Mouse (Mus musculus): Measurements from ENCODE around the gene Atp10a. TPM values are rescaled to one million over a fixed set of nuclear protein-coding genes. Genes with fewer than 3 reads are reported as not detected.
"Not testable (repeated sequence)": the region's sequence is repeated elsewhere in the genome, so short reads cannot be mapped to it uniquely, and the experiment has no call there.

The Atp10a gene
- polyA plus RNA-seq, 1 experiment from 2014 or later: 2.4 TPM

DNA sequence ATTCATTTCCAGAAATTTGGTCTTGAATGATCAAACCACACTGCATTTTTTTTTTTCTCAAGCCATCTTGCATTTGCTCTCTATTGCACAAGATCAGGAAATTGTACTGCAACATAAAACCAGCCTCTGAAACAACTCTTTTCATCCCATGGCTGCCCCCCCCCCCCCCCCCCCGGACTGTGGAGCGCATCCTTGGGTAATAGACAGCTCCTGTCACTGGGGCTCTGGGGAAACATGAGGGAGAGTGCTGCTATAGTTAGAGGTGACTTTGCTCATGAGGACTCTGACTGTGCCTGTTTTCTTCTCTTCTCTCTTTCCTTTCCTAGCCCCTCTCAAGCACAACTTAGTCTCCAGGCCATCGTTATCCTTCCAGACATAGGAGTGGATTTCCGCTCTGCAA lies 131.6 kb downstream of the Atp10a start:
- H3K27ac ChIP-seq: no peak overlapping the region
- H3K27me3 ChIP-seq (ENCODE audit: poor library complexity, severe bottlenecking): no peaks in the 10 kb centered on the region
- H3K36me3 ChIP-seq (replicated peaks): peaks cover 4% of the 10 kb centered on the region; the same call in 1 of the 2 replicates
- WGBS: 60% methylated on average over 4 of the region's 4 CpGs
- no peak for DNase-seq (ENCODE audit: extremely low spot score, low spot score)
- H3K4me3 ChIP-seq: no peak overlapping the region
- peaks cover 15% of the 10 kb centered on the region for H3K4me1 ChIP-seq
- no peaks in the 10 kb centered on the region for H3K9me3 ChIP-seq

DNA sequence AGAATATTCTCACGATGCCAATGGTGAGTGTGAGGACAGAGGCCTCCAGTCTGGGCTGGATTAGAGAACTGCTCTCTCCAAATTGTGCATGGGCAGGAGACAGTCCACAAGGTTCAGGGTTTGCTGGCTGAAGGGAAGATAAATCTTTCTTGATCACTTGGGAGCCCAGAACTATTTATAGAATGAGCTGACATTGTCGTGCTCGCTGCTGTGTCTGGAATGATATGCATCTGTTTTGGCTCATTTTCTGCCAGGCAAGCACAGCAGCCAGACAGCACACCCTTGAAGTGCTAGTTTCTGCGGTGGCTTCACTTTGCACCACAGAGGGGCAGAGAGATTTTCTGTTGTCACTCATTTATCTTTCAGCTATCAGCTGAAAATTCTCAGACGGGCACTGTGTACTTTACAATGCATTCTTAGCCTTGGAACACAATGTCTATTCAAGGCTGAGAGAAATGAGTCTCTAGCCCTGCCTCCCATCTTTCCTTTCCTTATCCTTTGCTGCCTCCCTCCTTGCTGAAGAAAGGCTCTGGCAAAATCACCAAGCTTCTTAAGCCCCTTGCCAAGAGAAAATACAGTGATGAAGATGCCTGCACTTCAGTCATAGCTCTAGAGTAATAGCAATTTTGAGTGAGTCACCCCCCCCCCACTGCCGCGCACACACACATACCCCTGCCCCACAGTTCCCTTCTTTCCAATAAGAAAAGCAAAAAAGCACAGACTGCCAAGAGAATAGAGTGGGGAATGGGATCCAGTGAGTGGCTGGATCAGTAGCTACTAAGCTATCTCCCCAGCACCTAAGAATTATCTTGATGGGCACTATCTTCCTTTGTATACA lies 132.7 kb downstream of the Atp10a start:
- Histone ChIP-seq H3K36me3 (replicated peaks) (peaks cover 4% of the 10 kb centered on the region; the same call in 1 of the 2 replicates), H3K27ac (no peak overlapping the region), H3K9me3 (no peaks in the 10 kb centered on the region), H3K27me3 (ENCODE audit: poor library complexity, severe bottlenecking) (no peaks in the 10 kb centered on the region), H3K4me1 (peaks cover 15% of the 10 kb centered on the region), H3K4me3 (no peak overlapping the region)
- WGBS: 73% methylated on average over 7 of the region's 7 CpGs
- no peak for DNase-seq (ENCODE audit: extremely low spot score, low spot score)

DNA sequence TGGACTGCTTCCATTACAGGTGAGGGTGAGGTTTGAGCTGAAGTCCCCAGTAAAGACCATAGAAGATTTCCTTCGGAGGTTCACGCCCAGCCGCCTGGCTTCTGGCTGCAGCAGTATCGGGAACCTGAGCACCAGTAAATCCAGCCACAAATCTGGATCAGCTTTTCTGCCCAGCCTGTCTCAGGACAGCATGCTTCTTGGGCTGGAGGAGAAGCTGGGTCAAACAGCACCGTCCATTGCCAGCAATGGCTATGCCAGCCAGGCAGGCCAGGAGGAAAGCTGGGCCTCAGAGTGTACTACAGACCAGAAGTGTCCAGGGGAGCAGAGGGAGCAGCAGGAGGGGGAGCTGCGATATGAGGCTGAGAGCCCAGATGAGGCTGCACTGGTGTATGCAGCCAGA lies 141.3 kb downstream of the Atp10a start:
- H3K4me3 ChIP-seq: no peak overlapping the region
- no peak overlapping the region for H3K27ac ChIP-seq
- H3K36me3 ChIP-seq (replicated peaks): peaks cover 11% of the 10 kb centered on the region
- H3K27me3 ChIP-seq (ENCODE audit: poor library complexity, severe bottlenecking): no peaks in the 10 kb centered on the region
- DNase-seq (ENCODE audit: extremely low spot score, low spot score): no peak
- no peaks in the 10 kb centered on the region for H3K9me3 ChIP-seq
- WGBS: 89% methylated on average over 6 of the region's 6 CpGs
- no peaks in the 10 kb centered on the region for H3K4me1 ChIP-seq

GRCm38 (mm10) chr7:58800916-58801315 lies 144.9 kb downstream of the Atp10a start:
- Histone ChIP-seq H3K27me3 (ENCODE audit: poor library complexity, severe bottlenecking) (no peaks in the 10 kb centered on the region), H3K4me1 (no peaks in the 10 kb centered on the region), H3K36me3 (replicated peaks) (peaks cover 10% of the 10 kb centered on the region), H3K4me3 (no peak overlapping the region), H3K9me3 (no peaks in the 10 kb centered on the region), H3K27ac (no peak overlapping the region)
- no peak for DNase-seq (ENCODE audit: extremely low spot score, low spot score)
- WGBS: 89% methylated on average over 7 of the region's 7 CpGs

DNA sequence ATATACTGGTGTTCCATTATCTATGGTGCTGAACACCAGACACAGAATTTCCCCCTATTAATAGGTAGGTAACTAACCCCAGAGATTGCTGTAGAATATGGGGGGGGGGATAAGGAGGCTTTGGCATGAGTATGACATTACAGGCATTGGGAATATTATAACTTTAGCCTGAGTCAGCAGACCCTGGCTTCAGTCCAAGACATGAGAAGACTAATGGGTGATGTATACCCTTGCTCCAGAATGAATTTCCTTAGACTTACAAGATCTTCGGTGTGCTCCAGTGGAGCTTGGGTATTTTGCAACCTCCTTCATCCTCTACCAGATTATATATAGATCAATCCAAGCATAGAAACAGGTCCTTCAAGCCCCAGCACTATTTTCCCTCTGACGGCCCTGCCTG lies 145.8 kb downstream of the Atp10a start:
- H3K4me3 ChIP-seq: no peak overlapping the region
- H3K36me3 ChIP-seq (replicated peaks): peaks cover 10% of the 10 kb centered on the region
- H3K27me3 ChIP-seq (ENCODE audit: poor library complexity, severe bottlenecking): no peaks in the 10 kb centered on the region
- H3K4me1 ChIP-seq: no peaks in the 10 kb centered on the region
- no peak for DNase-seq (ENCODE audit: extremely low spot score, low spot score)
- no peaks in the 10 kb centered on the region for H3K9me3 ChIP-seq
- 85% methylated on average over 2 of the region's 2 CpGs for WGBS
- H3K27ac ChIP-seq: no peak overlapping the region

DNA sequence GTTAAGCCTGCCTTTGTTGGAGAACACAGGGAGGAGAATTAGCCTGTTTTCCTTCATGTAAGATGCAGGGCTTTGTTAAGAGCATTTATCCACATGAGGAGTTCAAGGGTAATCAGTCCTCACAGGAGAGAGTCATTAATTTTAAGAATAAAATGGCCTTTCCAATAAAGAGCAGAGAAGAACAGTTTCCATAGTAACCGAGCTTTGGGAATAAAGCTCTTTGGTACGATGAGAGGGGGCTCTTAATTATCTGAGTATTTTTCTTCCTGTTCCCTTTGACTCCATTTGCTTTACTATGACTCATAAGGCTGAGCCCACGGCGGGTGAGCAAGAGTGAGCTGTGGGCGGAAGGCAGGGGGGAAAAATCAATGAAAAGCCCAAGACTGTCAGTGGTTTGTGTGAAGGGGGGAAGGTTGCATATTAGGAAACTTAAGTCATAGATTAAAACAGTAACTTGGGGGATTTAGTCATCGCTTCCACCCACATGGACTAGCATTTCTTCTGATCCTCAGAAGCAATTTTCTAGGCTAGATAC lies 166.2 kb downstream of the Atp10a start:
- H3K4me1 ChIP-seq: peaks cover 25% of the 10 kb centered on the region
- 38% methylated on average over 6 of the region's 6 CpGs for WGBS

DNA sequence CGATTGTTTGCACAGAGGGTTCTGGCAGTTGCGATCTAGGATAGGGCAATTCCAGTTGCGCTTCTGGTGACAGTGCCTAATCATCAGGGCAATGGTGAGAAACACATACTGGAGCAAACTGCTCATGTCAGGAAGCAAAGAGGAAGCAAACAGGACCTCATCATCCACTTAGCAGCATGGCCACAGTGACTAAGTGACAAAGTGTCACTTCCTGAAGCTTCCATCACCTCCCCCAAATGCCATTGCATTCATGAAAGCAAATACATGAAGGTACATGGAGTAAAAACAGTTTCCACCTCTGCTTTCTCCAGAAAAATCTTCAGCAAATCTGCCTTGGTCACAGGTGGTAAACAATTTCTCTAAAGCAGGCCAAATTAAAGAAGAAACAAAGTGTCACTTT lies 168.7 kb downstream of the Atp10a start:
- Histone ChIP-seq H3K27ac (no peak overlapping the region), H3K9me3 (no peaks in the 10 kb centered on the region; the same call in 1 of the 2 replicates), H3K27me3 (ENCODE audit: poor library complexity, severe bottlenecking) (peaks cover 19% of the 10 kb centered on the region; the same call in 1 of the 2 replicates), H3K4me1 (peaks cover 25% of the 10 kb centered on the region), H3K36me3 (replicated peaks) (peaks cover 20% of the 10 kb centered on the region), H3K4me3 (no peak overlapping the region)
- WGBS: 95% methylated on average over 3 of the region's 3 CpGs
- no peak for DNase-seq (ENCODE audit: extremely low spot score, low spot score)

More for the DNA sequence above, 166.2 kb downstream of the Atp10a start:
- Histone ChIP-seq H3K9me3 (no peaks in the 10 kb centered on the region; the same call in 1 of the 2 replicates), H3K27ac (no peak overlapping the region), H3K27me3 (ENCODE audit: poor library complexity, severe bottlenecking) (peaks cover 19% of the 10 kb centered on the region; the same call in 1 of the 2 replicates), H3K36me3 (replicated peaks) (peaks cover 8% of the 10 kb centered on the region; the same call in 1 of the 2 replicates), H3K4me3 (no peak overlapping the region)
- no peak for DNase-seq (ENCODE audit: extremely low spot score, low spot score)

DNA sequence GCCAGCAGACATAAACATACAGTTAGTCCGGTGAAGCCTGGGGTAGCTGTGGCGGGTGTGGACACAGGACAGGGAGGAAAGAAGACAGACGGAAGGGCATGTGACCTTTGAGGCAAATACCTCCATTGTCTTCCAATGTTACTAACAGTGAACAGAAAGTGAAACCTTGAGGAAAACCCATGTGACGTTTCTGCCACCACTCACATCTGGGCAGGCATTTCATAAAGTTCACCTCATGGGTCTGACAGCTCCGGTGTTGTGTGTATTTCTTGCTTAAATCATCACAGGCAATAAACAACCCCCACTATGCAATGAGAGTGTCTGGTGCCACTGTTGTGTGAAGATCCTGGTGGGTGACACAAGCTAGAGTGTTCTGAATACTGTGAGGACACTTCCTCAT lies 173.1 kb downstream of the Atp10a start:
- H3K4me1 ChIP-seq: no peaks in the 10 kb centered on the region
- no peak for DNase-seq (ENCODE audit: extremely low spot score, low spot score)
- no peaks in the 10 kb centered on the region; the same call in 1 of the 2 replicates for H3K9me3 ChIP-seq
- H3K27ac ChIP-seq: no peak overlapping the region
- peaks cover 13% of the 10 kb centered on the region; the same call in 1 of the 2 replicates for H3K27me3 ChIP-seq (ENCODE audit: poor library complexity, severe bottlenecking)
- H3K36me3 ChIP-seq (replicated peaks): peaks cover 20% of the 10 kb centered on the region
- 78% methylated on average over 5 of the region's 5 CpGs for WGBS
- no peak overlapping the region for H3K4me3 ChIP-seq

GRCm38 (mm10) chr7:58836855-58837606 lies 181.1 kb downstream of the Atp10a start:
- DNase-seq (ENCODE audit: extremely low spot score, low spot score); H3K9me3 ChIP-seq; H3K27me3 ChIP-seq (ENCODE audit: poor library complexity, severe bottlenecking); H3K36me3 ChIP-seq (replicated peaks); H3K4me1 ChIP-seq; H3K4me3 ChIP-seq; H3K27ac ChIP-seq: not testable (repeated sequence)
- WGBS: 94% methylated on average over 32 of the region's 32 CpGs

DNA sequence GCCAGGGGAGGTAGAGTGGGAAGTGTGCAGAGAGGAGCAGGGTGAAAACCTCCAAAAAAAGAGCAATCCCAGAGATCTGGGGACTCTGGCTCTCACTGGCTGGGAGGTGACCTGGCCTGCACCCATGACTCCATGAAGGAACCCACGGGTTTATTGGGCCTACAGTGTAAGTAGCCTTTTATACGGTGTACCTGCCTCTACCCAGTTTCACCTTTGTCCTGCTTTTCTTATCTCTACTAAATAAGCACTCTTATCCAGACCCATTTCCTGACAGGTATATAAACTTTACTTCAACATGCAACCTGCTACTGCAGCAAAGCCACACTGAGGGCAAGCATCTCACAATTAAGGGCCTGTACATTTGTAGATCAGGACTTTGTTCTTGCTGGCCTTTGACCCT lies 184.4 kb downstream of the Atp10a start:
- no peak overlapping the region for H3K4me3 ChIP-seq
- H3K36me3 ChIP-seq (replicated peaks): no peaks in the 10 kb centered on the region
- no peak for DNase-seq (ENCODE audit: extremely low spot score, low spot score)
- H3K9me3 ChIP-seq: no peaks in the 10 kb centered on the region
- H3K27ac ChIP-seq: no peak overlapping the region
- H3K27me3 ChIP-seq (ENCODE audit: poor library complexity, severe bottlenecking): no peaks in the 10 kb centered on the region
- 74% methylated on average over 2 of the region's 2 CpGs for WGBS
- H3K4me1 ChIP-seq: peaks cover 28% of the 10 kb centered on the region

GRCm38 (mm10) chr7:58841066-58841465 lies 185.1 kb downstream of the Atp10a start:
- H3K36me3 ChIP-seq (replicated peaks): no peaks in the 10 kb centered on the region

DNA sequence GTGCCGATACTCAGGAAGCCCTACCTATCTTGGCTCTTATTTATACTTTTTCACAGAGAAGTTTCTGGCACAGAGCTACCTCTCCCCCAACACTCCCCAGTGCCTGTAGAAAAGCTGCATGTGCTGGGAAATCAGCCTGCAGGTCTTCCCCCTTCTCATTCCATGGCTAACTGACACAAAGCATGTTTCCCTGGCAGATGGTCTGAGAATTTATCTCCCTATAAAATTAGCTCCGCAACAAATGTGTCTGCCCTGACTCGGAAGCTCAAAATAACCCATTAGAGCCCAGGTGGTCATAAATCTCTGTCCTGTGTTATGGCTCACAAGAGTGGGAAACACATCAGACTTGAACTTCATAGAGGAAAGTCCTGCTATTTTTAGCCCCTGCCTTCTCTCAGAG lies 186.9 kb downstream of the Atp10a start:
- Histone ChIP-seq H3K9me3 (no peaks in the 10 kb centered on the region), H3K36me3 (replicated peaks) (no peaks in the 10 kb centered on the region), H3K27ac (peak overlapping the region; percentile 60; the same call in 1 of the 2 replicates), H3K4me3 (no peak overlapping the region), H3K4me1 (peaks cover 28% of the 10 kb centered on the region), H3K27me3 (ENCODE audit: poor library complexity, severe bottlenecking) (no peaks in the 10 kb centered on the region)
- no peak for DNase-seq (ENCODE audit: extremely low spot score, low spot score)
- WGBS: 82% methylated on average over 3 of the region's 3 CpGs

More at GRCm38 (mm10) chr7:58841066-58841465, 185.1 kb downstream of the Atp10a start:
- no peak overlapping the region for H3K4me3 ChIP-seq
- H3K27ac ChIP-seq: no peak overlapping the region
- peaks cover 28% of the 10 kb centered on the region for H3K4me1 ChIP-seq
- no peaks in the 10 kb centered on the region for H3K9me3 ChIP-seq
- no peak for DNase-seq (ENCODE audit: extremely low spot score, low spot score)
- WGBS: 83% methylated on average over 1 of the region's 1 CpGs
- no peaks in the 10 kb centered on the region for H3K27me3 ChIP-seq (ENCODE audit: poor library complexity, severe bottlenecking)
